Mouse (Mus musculus) mesoderm, embryonic 11.5 days (tissue): ENCODE results near the gene Higd1a.

Experiments used
- DNase-seq: peaks from one replicate; pipeline ENCODE4 v3.0.0-alpha.2; 2012; ENCODE audit warnings: low read depth, low spot score

Higd1a gene

DNA sequence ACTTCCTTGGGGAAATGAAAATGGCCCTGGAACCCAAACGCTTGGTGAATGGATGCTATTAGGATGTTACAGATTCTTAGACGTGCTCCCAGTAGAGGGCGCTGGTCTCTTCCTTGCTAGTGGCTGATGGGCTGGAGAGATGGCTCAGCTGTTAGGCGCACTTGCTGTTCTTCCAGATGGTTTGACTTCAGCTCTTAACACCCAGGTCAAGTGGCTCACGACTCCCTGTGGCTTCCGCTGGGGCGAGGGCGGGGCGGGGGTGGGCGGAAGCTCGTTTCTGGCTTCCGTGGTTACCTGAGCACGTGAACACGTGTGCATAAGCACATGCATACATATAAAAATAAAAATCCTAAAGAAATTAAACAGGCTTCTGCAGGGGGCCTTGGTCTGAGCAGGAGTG, 22.7 kb upstream of the Higd1a start:
- DNase-seq = peak; percentile 83

DNA sequence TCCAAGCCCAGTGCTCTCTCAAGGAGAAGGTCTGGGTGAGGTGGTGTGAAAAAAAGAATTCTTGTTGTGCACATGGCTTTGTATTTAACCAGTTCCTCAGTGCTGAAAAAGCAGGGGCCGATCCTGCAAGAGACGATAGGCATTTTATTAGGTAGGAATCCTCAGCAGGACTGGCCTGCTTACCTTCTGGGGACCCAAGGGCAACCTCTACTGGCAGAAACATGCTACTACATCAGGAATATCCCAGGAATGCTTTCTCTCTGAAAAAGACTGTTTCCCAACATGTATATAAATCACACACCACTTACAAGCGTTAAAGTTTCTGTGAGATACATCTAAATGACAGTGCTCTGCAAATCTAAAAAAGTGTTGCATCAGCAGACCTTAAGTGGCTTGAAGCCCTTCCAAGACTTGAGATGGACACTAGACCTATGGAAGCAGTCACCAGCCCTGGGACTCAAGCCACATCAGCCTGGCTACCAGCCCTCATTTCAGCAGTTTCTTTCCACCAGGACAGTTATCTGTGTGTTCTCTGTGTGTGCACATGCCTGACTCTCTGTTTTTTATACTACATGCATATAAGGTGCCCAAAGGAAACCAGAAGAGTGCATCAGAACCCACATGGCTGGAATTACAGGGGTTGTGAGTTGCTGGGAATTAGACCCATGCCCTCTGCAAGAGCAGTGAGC, 19.0 kb upstream of the Higd1a start:
- DNase-seq = peak; percentile 77

DNA sequence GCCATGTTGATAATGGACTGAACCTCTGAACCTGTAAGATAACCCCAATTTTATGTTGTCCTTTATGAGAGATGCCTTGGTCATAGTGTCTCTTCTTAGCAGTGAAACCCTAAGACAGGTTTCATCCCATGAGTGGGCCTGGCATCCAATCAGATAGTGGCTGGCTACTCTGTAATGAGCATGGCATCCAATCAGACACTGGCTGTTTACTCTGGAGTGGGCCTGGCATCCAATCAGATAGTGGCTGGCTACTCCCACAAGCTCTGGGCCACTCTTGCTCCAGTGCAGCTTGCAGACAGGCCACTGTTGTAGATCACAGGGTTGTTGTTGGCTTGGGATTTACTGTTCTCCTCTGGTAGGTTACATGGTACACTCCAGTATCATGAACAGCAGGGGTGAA, 15.4 kb upstream of the Higd1a start:
- DNase-seq = no peak

DNA sequence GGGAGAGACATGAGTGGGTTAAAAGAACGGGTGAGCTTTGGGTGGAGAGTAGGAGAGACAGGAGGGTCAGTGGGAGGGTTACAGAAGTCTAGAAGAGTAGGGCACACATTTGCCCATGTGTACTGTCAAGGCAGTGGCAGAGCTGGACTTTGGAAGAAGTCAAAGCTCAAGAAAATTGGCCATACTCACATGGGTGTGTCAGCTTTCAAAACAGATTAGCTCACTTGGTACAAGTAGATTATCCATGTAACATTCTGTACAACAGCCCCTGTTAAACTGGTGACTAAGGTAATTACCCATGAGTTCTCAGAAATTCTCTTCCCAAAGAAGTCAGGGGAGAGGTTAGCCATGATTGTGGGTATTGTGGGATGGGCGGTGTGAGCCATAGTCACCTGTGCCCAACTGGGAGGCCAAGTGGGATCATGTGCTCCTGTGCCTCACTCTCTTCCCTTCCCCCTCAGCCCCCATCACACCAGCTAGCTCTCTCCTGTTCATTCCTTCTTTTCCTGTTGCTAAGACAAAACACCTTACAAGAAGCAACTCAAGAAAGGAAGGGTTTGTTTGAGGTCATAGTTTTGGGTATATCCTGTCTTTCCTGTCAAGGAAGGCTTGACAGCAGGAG, 14.0 kb upstream of the Higd1a start:
- no peak for DNase-seq

DNA sequence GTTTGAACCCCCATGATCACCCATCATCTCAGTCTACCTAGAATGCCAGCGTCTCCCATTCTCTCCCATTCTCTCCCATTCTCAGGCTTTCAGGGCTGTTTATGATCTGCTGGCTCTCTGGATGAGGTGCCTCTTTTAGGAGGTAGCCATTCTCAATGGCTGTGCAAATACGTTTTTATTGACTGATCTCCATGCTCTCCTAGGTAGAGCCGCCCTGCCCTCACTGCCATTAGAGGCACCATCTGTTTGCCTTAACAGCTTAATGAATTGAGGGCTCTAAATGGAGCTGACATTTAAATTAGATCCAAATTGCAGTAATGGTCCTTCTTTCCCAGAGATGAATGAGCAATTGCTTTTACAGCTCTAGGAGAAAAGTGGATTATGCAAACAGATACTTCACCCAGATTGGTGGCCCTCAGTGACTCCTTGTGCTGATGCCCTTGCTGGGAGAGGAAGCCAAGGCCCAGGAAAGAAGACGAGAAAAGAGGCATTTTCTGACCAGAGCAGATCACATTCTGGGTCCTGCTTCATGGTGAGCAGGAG, 11.9 kb upstream of the Higd1a start:
- no peak for DNase-seq

DNA sequence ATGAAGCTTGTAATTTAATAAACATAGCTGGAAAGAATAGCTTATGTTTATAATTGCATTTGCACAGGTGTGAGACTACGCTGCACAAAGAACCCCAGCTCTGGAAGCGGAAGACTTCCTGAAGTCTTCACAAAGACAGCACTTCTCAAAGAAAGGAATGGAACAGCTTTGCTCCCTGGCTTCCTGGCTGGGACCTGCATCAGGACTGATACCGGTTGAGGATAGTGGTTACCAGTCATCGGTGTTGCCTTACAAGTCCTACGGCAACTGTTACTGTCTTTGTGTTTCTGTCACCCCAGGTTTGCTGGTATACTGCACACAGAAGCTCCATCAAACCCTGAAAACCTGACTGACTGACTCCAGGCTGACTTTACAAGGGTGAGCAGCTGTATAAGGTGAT, 11.3 kb upstream of the Higd1a start:
- no peak for DNase-seq

GRCm38 (mm10) chr9:121868236-121868635, 10.1 kb upstream of the Higd1a start:
- no peak for DNase-seq

GRCm38 (mm10) chr9:121867632-121868031, 9.5 kb upstream of the Higd1a start:
- DNase-seq = no peak

DNA sequence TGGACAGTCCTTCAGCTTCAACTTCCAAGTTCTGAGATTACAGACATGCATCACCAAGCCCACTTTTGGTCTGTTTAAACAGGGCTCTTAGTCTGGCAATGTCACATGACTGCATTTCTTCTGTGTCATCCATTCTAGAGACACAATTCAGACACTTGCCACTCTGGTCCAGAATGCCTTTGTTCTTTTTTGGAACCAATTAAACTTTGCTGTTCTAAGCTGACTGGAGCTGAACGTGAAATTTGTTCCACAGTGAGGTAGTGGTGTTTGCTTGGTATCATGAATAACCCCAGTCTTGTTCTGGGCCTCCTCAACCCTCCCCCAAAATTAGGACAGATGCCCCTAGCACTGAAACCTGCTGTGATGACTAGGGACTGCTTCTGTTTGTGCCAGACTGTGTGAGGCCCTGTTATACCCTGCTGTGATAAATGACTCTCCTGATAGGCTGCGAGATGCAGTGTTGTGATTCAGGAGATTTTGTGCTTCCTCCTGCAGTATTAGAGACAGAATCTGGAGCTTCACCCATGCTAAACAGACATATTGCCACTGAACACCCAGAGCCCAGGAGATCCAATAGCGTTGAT, 7.4 kb upstream of the Higd1a start:
- DNase-seq = no peak

GRCm38 (mm10) chr9:121864837-121865236, 6.7 kb upstream of the Higd1a start:
- DNase-seq = no peak

DNA sequence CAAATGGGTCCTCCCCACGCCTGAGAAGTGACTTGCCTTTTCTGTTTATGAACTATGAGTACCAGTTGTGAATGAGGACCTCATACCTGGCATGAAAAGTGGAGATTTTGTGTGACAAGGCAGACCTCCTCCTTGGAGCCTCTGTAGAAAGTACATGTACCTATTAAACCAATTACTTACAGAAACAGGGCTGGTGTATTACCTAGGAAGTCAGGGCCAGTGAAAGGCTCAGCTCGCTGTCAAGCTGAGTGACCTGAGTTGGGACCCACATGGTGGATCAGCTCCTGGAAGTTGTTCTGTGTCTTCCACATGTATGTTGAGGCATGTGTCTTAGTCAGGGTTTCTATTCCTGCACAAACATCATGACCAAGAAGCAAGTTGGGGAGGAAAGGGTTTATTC, 2.8 kb upstream of the Higd1a start:
- DNase-seq = no peak

DNA sequence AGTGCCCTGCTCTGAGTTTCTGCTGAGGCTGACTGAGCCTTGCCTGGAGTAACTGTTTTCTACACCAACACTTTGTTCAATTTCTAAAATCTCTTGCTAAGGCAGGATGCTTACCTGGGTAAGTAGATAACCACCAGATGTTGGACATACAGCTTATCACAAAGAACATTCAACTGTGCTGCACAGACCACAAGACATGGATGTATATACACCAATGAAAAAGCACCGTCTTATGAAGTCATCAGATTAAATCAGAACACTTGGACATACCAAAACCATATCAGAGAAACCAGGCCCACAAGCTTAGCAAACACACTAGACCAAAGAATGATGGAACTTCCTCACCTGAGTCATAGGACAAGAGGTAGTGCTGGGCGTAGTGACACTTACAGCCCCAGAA, 1.2 kb upstream of the Higd1a start:
- DNase-seq = no peak

DNA sequence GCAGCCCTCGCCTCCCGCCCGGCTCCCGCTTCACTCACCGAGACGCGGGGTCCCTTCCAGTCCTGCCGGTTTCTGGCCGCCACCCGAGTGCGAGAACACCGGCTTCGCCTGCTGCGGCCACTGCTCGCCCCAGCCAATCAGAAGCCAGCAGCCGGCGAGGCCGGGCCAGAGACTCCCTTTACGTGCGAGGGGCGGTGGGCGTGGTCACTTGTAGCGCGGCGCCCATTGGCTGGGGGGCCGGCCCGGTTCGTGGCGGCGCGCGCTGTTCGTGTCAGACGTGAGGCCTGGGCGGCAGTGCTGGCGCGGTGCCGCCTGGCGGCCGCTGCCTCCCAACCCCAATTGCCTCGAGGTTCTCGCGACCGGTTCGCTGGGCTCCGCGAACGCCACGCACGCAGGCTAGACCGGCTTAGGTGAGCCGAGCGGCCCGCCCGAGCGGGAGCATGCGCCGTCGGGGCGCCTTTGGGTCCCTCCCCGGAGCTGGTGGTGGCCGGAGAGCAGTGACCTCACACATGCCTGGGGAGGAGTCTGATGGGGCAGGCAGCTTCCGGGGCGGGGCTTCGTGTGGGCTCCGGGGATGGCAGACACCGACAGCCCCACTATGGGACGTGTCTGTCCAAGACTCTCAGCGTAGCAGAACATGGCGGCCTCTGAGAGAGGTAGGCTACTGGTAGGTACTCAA, 549 bp downstream of the Higd1a start:
- peak; percentile 96 for DNase-seq

GRCm38 (mm10) chr9:121856649-121857416, 1.3 kb downstream of the Higd1a start:
- peak; percentile 24 for DNase-seq

GRCm38 (mm10) chr9:121854246-121854645, 3.9 kb downstream of the Higd1a start:
- DNase-seq = no peak

DNA sequence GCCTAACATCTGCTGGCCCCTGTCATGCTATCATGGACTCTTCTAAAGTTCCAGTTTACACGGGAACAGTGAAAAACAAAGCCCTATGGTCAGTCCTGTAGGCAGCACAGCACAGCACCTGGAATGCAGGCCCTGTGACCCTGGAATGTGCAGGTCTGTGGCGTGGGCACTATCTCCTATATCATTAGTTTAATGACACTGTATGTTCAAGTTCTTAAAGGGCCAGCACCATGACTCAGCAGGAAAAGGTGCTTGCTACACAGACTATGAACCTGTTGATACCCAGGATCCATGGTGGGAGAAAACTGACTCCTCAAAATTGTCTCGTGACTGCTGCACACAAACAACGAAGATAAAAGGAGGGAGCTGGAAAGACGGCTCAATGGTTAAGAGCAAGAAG, 10.3 kb downstream of the Higd1a start:
- no peak for DNase-seq

GRCm38 (mm10) chr9:121847138-121847537, 11.0 kb downstream of the Higd1a start:
- no peak for DNase-seq

DNA sequence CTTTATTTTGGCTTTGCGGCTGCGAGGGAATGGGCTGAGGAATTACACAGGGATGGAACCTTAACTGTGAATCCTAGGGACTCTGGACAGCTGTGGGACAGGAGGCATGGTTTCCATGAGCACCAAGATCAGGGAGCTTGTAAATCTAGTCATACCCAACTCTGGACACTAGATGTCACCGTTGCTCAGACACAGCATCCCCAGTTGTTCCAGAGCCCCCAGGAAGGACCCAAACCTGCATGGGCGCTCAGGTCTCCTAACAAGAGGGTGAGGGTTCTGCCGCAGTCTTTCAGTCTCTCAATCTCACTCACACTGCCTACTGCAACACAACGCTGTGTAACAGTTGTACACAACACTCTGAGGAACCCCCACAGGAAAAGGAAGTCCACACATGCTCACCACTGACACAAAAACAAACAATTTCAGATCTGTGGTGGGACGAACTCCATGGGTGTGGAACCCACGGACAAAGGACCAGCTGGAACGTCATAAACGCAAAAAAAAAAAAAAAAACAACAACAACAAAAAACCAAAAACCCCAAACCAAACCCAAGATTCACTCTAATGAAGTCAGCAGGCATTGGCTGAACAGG, 11.5 kb downstream of the Higd1a start:
- peak; percentile 69 for DNase-seq

GRCm38 (mm10) chr9:121842914-121843313, 15.2 kb downstream of the Higd1a start:
- no peak for DNase-seq

- DNase-seq = no peak
These were observed 18.6 kb downstream of the Higd1a start for GRCm38 (mm10) chr9:121839622-121839965.
